Mouse (Mus musculus) inflammation-experienced regulatory T-cells, adult 6 months (primary cell): Measurements from ENCODE around the gene Slc22a20. TPM values are rescaled to one million over a fixed set of nuclear protein-coding genes. Genes with fewer than 3 reads are reported as not detected.

Experiments
- ATAC-seq: one replicate; pipeline ENCODE4 v1.8.0; 2017
- polyA plus RNA-seq, 3 experiments: library from polyadenylated mRNA; unstranded; fragments of 100-300 nt; shearing (Covaris generic); gene quantifications; one replicate each; pipeline ENCODE4 v1.2.1; 2017

Gene Slc22a20
- polyA plus RNA-seq, 3 experiments from 2014 or later = not detected

DNA sequence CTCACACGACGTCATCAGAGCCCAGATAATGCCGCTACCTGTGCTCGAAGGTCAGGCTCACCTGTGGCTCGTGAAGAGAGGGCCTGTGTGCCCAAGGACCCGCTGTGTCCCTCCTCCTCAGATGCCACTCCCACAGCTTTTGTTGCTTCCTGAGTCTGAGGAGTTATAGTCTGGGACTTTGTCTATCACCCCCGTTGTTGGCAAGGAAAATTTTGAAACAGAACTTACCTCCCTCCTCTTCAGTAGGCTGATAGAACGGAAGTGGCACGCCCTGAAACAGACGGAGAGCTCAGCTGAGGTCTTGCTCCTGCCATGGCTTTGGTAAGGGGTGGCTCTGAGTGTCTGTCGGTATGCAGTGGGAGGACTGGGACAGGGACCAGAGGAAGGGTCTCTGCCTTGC lies 35.7 kb downstream of the Slc22a20 start:
- no peak for ATAC-seq

DNA sequence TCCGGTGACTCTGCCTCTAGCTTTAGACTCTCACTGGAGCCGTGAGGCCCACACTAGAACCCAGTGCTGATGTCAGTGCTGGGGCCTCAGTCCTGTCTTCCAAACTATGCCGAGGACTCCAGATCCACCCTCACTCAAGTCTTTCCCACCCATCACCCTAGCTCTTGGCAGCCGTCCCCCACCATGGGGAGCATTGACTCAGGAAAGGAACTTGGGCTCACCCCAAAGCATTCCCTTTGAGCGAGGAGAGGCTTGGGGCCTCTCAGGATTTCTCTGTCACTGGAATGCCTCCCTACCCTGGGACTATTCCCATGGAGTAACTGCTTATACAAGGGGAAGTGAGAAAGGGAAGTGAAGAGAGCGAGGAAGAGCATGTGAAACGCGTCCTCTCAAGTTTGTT lies 40.1 kb downstream of the Slc22a20 start:
- ATAC-seq = no peak

DNA sequence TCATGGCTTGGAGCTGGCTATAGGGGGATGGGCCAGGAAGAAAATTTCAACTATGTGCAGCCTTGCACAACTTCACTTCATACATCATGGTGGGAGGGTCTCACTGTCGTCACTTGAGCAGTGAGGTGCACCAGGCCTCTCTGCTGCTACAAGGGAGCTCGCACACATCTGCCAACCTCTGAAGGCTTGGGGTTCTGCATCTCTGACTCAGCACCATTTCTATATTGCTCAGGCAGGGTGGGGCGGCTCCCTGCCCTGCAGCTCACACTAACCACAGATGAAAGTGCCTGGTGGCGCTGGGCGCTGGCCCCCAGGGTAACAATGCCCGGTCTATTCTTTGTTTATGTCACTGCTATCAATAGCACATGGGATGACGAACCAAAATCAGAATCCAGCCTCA lies 40.9 kb downstream of the Slc22a20 start:
- ATAC-seq = no peak

DNA sequence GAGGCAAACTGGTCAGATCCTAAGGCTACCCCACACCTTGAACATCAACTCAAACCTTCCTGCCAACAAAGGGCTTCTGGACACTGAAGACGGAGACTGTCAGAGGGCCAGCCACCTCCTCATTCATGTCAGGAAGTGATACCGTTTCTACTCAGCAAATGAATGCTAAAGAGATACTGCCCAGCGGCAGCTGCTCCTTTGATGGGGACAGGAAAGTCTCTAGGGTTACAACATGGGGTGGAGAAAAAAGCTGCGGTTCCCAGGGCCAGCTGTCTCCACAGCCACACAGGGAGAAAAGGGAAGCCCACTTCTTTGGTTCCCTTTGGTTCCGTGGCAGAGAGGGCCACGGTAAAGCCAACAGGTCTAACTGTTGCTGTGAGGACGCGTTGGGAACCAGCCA lies 41.8 kb downstream of the Slc22a20 start:
- no peak for ATAC-seq

DNA sequence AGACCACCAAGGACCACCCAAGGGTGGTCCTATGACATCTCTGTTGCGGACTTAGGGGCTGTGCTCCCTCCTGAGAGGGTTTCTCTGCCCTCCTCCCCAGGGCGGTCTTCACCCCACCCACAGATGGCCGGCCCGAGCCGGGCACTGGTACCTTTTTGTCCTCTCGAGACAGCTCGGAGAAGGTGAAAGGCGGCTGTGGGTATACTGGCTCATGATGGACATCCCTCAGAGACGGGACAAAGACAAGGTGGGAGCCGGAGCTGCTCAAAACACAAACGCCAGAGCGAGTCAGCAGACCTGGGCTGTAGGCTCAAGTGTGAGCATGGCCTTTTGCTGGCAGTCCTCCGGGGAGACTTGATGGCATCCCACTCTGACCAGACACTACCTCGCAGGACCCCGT lies 42.5 kb downstream of the Slc22a20 start:
- ATAC-seq = no peak

DNA sequence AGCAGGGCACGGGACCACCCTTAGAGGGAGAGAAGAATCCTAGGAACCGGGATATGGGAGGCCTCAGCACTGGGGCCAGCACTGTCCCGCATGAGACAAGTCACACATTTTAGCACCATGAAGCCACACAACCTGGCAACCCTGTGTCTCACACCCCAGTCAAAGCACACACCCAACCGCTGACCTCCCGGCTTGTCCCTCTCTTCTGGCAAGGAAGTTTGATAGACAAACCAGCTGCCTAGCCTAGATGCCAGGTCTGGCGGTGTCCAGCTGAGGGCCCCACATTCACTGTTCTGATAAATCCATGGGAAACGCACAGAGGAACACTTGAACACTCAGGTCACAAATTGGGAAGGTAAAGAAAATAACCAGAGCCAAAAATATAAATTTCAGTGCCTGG lies 43.4 kb downstream of the Slc22a20 start:
- no peak for ATAC-seq

DNA sequence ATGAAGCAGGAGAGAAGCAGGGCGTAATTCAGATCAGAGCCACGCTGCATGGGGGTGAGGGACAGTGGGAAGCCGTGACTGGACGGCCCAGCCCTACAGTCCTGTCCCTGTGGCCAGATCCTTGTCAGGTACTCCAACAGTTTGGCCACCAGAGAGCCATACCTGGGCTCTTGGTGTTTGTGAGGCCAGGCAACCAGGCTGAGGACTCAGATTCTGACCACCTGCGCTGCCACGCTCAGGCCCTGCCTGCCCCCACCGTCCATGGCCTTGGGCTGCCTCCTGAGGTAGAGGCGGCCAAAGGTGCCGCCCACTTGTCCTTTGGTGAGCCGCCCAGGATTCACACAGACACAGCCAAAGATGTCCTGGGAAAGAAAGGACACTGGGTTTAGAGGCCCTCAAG lies 45.3 kb downstream of the Slc22a20 start:
- ATAC-seq = no peak

DNA sequence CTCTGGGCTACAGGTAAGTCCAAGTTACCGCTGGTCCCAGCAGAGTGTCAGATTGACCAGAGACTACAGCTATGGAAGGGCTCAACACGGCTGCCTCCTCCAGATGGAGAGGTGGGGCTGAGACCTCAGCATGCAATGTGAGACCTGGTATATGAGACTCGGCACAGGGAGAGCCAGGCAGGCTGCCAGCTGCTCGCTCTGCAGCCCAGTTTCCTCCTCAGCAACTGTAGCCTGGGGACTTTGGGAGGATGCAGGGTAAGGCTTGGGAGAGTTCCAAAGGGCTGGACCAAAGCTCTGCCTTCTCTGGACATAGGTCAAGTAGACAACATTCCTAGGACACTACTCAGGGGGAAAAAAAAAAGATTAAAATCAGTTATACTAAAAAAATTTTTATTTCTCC lies 45.8 kb downstream of the Slc22a20 start:
- no peak for ATAC-seq

DNA sequence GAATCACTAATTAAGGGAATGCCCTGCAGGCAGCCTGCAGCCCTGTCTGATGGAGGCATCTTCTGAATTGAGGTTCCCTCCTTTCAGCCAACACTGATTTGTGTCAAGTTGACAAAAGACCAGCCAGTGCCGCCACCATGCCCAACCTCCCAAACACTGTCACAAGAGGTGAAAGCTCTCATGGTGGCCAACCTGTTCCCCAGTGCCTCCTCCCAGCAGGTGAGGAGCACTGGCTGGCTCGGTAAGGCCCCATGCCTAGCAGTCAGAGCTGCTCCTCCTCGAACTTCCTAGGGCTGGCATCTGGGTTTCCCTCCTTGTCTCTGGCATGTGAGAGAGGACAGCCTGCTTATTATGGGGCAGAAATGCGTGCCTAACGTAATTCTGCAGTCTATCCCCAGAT lies 46.2 kb downstream of the Slc22a20 start:
- ATAC-seq = no peak

DNA sequence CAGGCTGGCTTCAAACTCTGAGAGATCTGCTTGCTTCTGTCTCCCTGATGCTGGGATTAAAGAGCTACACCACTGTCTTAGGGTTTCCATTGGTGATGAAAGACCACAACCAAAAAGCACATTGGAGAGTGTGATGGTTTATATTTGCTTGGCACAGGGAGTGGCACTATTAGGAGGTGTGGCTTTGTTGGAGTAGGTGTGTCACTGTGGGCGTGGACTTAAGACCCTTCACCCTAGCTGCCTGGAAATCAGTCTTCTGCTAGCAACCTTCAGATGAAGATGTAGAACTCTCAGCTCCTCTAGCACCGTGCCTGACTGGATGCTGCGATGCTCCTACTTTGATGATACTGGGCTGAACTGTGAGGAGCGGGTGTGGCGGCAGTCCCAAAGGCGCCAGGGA lies 47.4 kb downstream of the Slc22a20 start:
- no peak for ATAC-seq

DNA sequence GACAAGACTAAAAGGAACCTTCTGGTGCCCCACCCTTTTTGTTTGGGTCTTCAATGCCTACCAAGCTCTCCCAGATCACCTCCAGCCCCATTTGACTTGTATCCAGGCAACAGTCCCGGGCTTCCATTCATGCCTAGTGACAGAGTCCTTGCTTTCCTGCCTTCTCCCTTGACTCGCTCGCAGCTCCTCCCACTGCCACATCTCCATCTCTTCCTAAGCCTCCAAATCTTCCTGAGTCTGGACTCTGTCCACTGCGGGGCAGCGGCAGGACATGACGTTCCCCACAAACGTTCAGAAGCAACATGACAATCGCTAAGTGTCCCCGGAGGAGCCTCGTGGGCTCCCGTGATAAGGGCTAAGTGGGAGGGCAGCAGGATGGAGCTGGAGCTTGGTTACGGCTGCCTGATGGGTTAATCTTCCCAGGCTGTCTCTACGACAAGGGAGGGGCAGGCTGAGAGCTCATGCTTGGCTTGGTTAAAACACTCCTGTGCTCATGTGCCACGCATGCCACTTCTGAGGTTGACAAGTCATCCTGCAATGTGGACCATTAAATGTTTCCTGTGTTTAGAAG lies 48.0 kb downstream of the Slc22a20 start:
- no peak for ATAC-seq

DNA sequence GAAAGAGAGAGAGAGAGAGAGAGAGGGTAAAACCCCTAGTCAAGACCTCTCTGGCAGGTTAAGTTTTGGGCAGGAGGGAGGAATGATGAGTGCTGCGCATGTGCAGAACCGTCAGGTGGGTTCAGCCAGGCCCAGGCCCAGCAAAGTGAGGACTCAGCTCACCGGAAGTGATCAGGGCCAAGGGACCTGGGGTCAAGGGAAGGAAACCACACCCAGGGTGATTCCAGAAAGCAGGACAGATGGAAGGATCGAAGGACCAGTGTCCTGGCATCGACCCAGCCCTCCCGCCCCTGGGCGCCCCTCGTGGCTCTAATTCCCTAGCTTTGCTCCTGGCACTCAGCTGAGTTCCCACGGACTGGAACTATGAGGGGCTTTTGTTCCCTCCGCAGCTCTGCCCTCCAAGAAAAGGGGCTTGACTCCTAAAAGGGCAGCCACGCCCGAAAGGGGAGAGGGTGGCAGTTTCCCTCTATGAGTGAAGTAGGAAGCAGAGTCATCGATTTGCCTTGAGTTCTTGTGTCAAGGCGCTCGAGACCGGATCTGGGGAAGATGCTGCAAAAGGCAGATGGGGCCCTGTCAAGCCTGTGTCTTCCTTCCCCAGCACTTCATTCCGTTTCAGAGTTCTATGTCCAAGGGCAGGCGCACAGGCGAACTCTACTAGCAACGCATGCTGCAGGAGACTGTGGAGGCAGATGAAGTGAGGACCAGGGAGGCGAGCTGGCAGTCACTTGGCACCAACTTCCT lies 48.7 kb downstream of the Slc22a20 start:
- no peak for ATAC-seq

DNA sequence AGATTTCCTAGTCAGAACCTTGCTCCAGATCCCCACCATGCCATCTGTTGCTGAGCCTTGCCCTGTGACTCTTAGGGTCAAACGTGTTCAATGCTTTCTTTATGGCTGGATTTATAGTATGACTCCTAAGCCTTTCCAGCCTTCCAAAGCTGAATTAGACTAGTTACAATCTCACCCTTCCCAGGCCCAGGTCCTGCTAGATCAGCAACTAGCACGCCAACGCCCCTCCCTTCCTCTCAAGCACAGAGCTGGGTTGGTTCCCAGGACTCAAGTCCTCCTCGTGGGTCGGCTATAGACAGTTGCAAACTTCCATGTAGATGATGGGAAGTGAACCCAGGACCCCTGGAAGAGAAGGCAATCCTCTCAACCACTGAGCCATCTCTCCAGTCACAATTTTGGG lies 50.3 kb downstream of the Slc22a20 start:
- ATAC-seq = no peak

DNA sequence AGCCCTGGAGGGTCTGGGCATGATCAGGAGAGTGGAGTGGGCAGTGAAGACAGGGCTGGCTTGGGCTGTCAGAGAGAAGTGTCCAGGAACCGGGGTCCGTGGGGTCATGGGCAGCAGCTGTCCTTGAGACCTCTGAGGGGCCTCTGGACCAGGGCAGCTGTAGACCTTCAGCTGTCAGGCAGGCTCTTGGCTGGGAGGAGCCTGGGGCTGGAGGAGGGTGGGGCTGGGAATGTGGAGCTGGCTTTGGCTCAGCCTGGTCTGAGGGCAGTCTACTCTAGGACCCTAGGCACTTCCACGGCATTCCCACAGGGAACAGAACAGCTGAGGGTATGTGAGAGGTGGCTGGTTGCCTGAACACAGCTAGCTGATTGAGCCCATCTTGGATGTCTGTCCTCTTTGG lies 50.7 kb downstream of the Slc22a20 start:
- no peak for ATAC-seq

DNA sequence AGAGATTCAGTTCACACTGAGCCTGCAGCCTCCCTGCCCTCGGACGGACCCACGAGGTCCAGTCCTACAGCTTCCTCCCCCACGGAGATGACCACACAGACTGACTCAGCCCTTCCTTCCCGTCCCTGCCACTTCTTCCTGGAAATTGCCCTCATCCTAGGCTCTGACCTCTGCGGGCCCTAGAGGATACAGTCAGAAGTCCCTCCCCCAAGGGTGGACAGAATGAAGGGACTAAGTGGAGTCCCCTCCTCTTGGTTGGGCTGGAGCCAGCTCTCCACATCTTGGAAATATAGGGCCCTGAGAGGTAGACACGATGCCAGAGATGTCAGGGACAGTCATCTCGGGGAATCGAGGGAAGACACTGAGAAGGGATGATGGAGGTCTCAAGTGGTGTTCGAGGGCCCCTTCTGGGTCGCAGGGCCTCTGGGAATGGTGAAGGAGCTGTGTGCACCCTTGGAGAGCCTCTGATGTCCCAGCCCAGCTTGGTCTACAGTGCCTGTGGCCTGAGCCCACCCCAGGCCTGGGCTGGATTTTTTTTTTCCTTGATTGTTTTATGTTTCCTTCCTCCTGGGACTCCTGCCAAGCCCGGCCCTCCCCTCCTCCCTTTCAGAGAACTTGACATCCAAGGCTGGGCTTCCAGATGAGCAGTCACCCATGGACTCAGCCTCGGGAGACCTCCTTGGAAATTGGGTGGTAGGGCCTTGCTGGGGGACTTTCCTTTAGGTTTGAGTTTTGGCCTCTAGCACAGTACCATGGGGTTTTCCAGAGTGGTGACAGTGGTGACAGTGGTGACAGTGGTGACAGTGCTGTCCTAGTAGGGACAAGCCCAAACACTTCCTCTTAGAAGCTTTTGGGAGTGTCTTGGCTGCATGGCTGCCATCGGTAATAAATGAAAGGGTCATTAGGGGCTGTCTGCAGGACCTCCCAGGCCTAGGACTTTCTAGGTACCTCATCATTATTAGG lies 56.0 kb downstream of the Slc22a20 start:
- no peak for ATAC-seq

DNA sequence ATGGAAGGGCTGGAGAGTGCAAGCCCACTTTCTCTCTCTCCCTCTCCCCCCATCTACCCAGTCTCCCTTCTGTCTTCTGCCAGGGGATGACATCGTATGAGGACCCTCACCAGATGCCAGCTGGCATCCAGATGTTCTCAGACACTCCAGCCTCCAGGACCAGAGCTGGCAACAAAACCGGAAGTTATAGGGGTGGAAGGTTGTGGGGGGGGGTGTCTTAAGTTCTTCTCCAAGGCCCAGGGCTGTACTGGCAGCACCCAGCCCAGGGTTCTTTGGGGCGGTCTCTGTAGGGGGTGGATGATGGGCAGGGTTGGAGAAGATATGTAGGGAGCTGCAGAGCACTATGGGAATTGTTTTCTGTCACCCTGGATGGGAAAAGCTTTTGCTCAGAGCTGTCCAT lies 57.4 kb downstream of the Slc22a20 start:
- no peak for ATAC-seq

DNA sequence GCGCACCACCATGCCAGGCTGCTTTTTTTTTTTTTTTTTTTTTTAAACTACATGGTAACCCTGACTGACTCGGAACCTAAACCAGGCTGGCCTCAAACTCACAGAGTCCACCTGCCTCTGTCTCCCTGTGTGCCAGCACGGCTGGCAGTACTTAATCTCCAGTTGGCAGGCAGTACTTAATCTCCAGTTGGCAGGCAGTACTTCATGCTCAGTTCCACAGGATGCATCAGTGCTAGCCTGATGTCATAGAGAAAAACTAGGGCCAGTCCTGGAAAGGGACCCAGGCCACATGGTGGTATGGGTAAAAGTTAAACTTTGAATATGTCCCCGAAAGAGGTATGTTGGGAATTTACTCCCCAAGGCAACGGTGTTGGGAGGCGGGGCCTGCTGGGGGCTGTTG lies 57.8 kb downstream of the Slc22a20 start:
- ATAC-seq = no peak

DNA sequence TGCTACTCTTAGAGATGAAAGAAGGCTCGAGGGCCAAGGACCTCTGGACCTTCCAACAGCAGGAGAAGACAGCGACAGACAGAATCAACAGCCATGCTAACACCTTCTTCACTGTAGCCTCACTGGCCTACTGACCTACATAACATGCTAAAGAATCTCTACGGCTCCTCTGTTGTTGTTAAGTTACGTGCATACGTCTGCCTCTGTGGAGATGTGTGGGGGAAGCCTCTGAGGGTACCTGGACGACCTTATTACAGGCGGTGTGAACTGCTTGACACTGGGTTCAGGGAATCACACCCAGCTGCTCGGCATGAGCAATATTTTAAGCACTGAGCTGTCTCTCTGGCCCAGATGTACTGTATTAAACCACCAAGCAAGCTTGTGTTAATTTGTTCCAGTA lies 58.4 kb downstream of the Slc22a20 start:
- no peak for ATAC-seq

DNA sequence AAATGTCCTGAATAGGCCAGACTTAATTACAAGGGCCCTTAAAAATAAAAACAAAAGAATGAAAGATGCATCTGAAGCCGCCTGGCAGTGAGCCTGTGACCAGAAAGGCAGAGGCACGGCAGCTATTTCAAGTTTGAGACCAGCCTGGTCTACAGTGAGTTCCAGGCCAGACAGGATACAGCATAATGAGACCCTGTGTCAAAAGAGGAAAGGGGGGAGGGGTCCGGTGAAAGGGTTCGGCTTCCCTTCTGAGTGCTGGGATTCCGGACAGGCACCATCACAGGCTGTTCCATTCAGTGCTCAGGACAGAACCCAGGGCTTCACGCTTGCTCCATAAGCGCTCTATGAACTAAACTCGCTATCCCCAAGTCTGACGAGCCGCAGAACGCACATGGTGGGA lies 58.9 kb downstream of the Slc22a20 start:
- no peak for ATAC-seq

DNA sequence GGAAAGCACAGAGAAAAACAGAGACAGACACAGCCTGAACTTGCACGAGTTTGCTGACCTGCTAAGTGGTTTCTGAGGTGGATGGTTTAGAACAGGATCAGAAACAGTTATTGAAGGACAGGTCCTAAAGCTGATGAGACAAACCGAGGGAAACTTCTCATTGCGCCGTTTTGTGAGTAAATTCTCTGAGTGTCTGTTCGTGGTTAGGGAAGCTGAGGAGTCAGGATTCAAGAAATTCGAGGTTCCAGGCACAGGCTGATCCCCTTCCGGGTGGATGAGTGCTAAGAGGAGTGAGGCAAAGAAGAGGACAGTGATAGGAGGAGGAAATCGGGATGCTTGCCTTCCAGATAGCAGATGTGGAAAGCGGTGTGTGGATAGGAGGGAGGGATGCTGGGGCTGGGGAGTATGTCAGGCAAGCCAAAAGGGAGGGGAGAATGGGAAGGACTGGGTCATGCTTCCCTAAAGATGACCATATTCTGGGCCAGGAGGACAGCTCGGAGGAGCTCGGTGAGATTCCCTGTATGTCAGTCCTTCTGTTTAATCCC lies 60.6 kb downstream of the Slc22a20 start:
- ATAC-seq = no peak

DNA sequence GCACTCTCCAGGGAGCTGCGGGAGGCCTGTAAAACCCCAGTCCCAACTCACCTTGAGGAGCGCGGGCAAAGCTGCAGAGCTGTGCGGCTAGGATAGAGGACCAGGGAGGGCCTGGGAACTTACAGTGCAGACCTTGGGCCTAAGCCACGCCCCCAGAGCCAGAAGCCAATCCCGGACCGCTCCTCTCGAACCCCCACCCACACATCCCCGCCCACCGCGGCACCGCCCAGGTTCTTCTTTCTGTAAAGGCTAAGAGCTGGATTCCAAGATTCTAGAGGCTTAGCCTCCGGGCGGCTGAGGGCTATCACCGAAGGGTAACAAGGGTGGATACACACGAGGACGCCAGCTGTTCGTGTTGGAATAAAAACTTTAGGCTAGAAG lies 61.2 kb downstream of the Slc22a20 start, which contains the start of gene Cdc42ep2:
Cdc42ep2 (minus strand) TSS at position 104 of the 381 bp plus-strand sequence.
- ATAC-seq = peak; percentile 96

DNA sequence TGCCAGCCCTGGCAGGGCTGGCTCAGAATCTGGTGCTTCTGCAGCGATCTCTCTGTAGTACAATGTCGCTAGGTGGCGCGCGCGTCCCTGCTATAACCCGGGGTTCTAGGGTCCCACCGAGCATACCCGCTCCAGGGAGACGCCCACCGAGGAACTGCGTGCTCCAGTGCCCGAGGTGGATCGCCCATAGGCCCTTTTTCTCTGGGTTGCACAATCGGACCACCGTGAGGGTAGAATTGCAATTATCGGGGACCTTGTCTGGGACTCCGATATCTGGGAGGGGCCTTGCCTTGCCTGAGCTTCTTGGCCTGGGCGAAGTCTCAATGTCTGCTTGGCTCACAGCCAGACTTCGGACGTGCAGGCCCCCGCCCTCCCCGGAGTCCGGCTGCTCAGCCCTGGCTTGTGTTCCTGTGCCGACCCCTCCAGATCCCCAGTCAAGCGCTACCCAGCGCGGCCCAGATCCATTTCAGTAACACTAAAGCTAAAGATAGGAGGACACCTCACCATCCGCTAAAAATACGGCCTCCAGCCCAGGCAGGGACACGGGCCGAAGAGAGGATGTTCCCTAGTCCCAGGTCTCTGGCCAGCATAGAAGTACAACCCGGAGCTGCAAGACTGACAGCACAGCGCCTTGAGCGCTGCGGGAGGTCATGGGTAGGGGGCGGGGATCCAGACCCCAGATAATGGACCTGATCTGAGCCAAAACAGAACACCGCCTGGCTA lies 61.8 kb downstream of the Slc22a20 start:
- ATAC-seq = peak; percentile 49

DNA sequence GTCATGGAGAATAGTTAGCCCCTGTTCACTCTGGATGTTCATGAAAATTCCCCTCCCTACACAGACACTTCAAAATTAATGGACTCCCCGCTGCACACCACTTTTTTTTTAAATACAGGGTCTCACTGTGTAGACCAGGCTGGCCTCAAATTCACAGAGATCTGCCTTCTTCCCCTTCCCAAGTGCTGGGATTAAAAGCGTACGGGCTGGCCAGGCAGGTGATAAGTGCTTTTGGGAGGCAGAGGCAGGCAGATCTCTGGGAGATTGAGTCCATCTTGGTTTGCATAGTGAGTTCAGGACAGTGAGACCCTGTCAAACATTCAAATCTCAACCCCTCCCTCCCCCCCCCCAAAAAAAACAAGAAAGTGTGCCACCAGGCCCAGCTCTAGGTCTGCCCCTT lies 63.0 kb downstream of the Slc22a20 start:
- no peak for ATAC-seq
